Mouse (Mus musculus) myocyte (in vitro differentiated cells): ENCODE measurements around the gene Kmt2d. TPM values are rescaled to one million over a fixed set of nuclear protein-coding genes. Genes with fewer than 3 reads are reported as not detected.
A peak's percentile ranks its signal among the peaks of the same experiment; 100 is the strongest.

Experiments used
- H3K27me3 ChIP-seq: one replicate; pipeline ENCODE4 v1.6.1; 2011; ENCODE audit not compliant: control insufficient read depth, insufficient read depth, insufficient read length
- H3K36me3 ChIP-seq: one replicate; pipeline ENCODE4 v1.6.1; 2011; ENCODE audit not compliant: control insufficient read depth, insufficient read depth
- H3K4me2 ChIP-seq: one replicate; pipeline ENCODE4 v1.6.1; 2011; ENCODE audit warnings: low read depth, control low read depth
- H3K4me3 ChIP-seq: one replicate; pipeline ENCODE4 v1.5.1; 2011; ENCODE audit warnings: mild to moderate bottlenecking, control low read depth, moderate library complexity
- H3K79me2 ChIP-seq: one replicate; pipeline ENCODE4 v1.6.1; 2011; ENCODE audit not compliant: control insufficient read depth, insufficient read depth
- H3ac ChIP-seq: one replicate; pipeline ENCODE4 v1.6.1; 2011; ENCODE audit not compliant: control insufficient read depth, insufficient read length
- CEBPB ChIP-seq: IDR thresholded peaks from 2 replicates; pipeline ENCODE4 v1.6.1; 2011; ENCODE audit warnings: mild to moderate bottlenecking, moderate library complexity; ENCODE audit not compliant: poor library complexity, insufficient read depth, severe bottlenecking
- E2F4 ChIP-seq: IDR thresholded peaks from one replicate; pipeline ENCODE4 v1.6.1; 2011; ENCODE audit warnings: mild to moderate bottlenecking, control low read depth, moderate library complexity; ENCODE audit not compliant: insufficient read depth
- MAX ChIP-seq: IDR thresholded peaks from one replicate; pipeline ENCODE4 v1.6.1; 2011; ENCODE audit warnings: low read depth, mild to moderate bottlenecking, control low read depth
- MYOD1 ChIP-seq, 3 experiments: IDR thresholded peaks; one replicate each; pipeline ENCODE4 v1.6.1; 2011; ENCODE audit warnings: control low read depth in 2 of 3, low read depth in 2 of 3, mild to moderate bottlenecking in 2 of 3, moderate library complexity in 1 of 3; ENCODE audit not compliant: insufficient read length in 2 of 3, control insufficient read depth in 1 of 3
- MYOG ChIP-seq, 3 experiments: IDR thresholded peaks; one replicate each; pipeline ENCODE4 v1.6.1; 2011; ENCODE audit warnings: control low read depth in 2 of 3, low read depth in 2 of 3, mild to moderate bottlenecking in 2 of 3; ENCODE audit not compliant: insufficient read length in 2 of 3, control insufficient read depth in 1 of 3, insufficient read depth in 1 of 3
- POLR2A ChIP-seq: IDR thresholded peaks from one replicate; pipeline ENCODE4 v1.6.1; 2011; ENCODE audit warnings: low read depth, mild to moderate bottlenecking, control low read depth, moderate library complexity; ENCODE audit not compliant: insufficient read length
- POLR2AphosphoS2 ChIP-seq: IDR thresholded peaks from one replicate; pipeline ENCODE4 v1.6.1; 2011; ENCODE audit warnings: low read depth, control low read depth; ENCODE audit not compliant: insufficient read length
- REST ChIP-seq: IDR thresholded peaks from one replicate; pipeline ENCODE4 v1.6.1; 2011; ENCODE audit warnings: mild to moderate bottlenecking, control low read depth, moderate library complexity; ENCODE audit not compliant: insufficient read depth, insufficient read length
- SRF ChIP-seq: IDR thresholded peaks from one replicate; pipeline ENCODE4 v1.6.1; 2011; ENCODE audit warnings: low read depth; ENCODE audit not compliant: control insufficient read depth, insufficient read length
- TCF12 ChIP-seq: IDR thresholded peaks from one replicate; pipeline ENCODE4 v1.6.1; 2011; ENCODE audit warnings: mild to moderate bottlenecking, control low read depth; ENCODE audit not compliant: poor library complexity, insufficient read depth, severe bottlenecking
- TCF3 ChIP-seq: IDR thresholded peaks from one replicate; pipeline ENCODE4 v1.6.1; 2011; ENCODE audit warnings: low read depth, control low read depth; ENCODE audit not compliant: insufficient read length
- USF1 ChIP-seq: IDR thresholded peaks from one replicate; pipeline ENCODE4 v1.6.1; 2011; ENCODE audit warnings: low read depth, mild to moderate bottlenecking, control low read depth, moderate library complexity
- polyA plus RNA-seq: library from polyadenylated mRNA; unstranded; fragments of >200 nt; fragmentation: generic; extraction: Trizol; gene quantifications from one replicate; pipeline ENCODE4 v1.2.1, GENCODE M21; 2012; ENCODE audit warnings: missing spikeins

Kmt2d gene
- polyA plus RNA-seq, 1 experiment = 27.1 TPM

DNA sequence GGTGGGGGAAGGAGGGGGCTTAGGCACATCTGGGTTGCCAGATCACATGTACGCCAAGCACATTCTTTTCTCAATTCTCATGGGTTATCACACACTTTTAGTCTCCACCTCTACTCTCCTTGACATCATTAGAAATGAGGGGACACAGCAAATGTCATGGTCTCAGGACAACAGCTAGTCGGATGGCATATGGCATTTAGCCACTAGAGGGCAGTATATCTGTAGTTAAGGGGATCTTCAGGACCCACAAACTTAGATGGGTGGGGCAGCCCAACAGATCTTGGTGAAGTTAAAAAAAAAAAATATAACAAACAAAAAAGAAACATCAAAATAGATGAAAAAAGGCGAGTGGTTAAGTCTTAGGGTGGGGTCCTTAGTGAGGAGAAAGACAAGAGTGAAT is 6.3 kb upstream of the Kmt2d start:
- H3K4me3 ChIP-seq = no peak overlapping the region
- no peak overlapping the region for H3K4me2 ChIP-seq
- H3K36me3 ChIP-seq = no peaks in the 10 kb centered on the region
- H3K79me2 ChIP-seq = no peaks in the 10 kb centered on the region
- H3K27me3 ChIP-seq = no peaks in the 10 kb centered on the region
- no peak overlapping the region for H3ac ChIP-seq
- TF ChIP-seq MYOD1 (IDR thresholded peaks at IDR 0.05; ENCODE audit: control insufficient read depth in 1 of 3, insufficient read length in 2 of 3, low read depth in 2 of 3) (no peak), TCF3 (no peak), MYOG (IDR thresholded peaks at IDR 0.05; ENCODE audit: control insufficient read depth in 1 of 3, insufficient read depth in 1 of 3, insufficient read length in 2 of 3, low read depth in 2 of 3) (no peak), POLR2A (no peak), TCF12 (no peak), USF1 (no peak), REST (no peak), E2F4 (no peak), POLR2AphosphoS2 (no peak), MAX (no peak), CEBPB (no peak), SRF (no peak)

DNA sequence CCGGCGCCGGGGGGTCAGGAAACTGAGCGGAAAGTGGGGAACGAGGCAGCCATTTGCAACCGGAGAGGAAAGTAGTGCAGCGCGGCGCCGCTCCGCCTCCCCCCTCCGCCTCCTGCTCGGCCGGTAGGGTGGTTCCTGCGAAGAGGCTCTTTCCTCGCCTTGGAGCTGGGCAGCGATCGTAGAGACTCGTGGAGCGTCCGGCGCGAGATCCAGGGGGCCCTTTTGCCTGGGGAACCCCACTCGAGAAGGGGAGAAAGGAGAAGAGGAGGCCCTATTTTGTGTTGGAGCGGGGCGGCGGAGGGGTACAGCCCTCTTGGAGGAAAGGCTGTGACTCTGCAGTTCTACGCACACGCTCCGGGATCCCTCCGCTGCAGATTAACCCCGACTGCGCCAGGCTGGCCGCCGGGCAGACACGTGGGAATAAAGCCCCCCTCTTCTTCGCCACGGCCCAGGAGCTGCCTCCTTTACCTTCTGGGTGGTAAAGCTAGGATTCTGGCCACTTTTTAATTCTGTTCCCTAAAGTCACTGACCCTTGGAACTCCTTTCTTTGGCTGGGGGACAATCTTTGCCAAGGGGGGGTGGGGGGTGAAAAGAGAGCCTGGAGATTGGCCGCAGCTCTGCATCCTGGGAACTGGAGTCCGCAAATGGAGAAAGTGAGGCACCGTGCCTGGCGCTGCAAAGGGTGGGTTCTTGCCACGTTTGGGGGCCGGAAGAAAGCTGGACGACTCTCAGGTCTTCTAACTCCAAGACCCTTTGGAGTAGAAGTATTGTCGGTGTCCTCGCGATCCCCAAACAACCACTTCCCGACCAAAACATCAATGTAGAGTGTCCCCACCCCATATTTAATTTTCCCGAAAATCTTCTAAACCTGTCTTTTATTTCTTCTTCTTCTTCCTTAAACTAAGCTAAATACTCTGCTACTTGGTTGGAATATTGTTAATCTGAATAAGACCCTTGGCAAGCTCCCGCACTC is 1.2 kb upstream of the Kmt2d start:
- Histone ChIP-seq H3K36me3 (no peaks in the 10 kb centered on the region), H3K4me3 (peak overlapping the region; percentile 93), H3ac (peak overlapping the region; percentile 77), H3K27me3 (no peaks in the 10 kb centered on the region), H3K4me2 (peak overlapping the region; percentile 96), H3K79me2 (peaks cover 41% of the 10 kb centered on the region)
- TF ChIP-seq TCF3 = no peak
- TF ChIP-seq MAX = peak; percentile 84
- peak; percentile 43 for TF ChIP-seq USF1
- TF ChIP-seq CEBPB = no peak
- TF ChIP-seq SRF = no peak
- TF ChIP-seq TCF12 = no peak
- TF ChIP-seq POLR2A = peak; percentile 47
- TF ChIP-seq E2F4 = no peak
- TF ChIP-seq MYOD1 (IDR thresholded peaks at IDR 0.05; ENCODE audit: control insufficient read depth in 1 of 3, insufficient read length in 2 of 3, low read depth in 2 of 3) = peak in 1 of 3 experiments; percentile 59
- TF ChIP-seq POLR2AphosphoS2 = peak; percentile 77
- no peak for TF ChIP-seq REST
- peak; percentile 3 to 75 (median 49) for TF ChIP-seq MYOG (IDR thresholded peaks at IDR 0.05; ENCODE audit: control insufficient read depth in 1 of 3, insufficient read depth in 1 of 3, insufficient read length in 2 of 3, low read depth in 2 of 3)

DNA sequence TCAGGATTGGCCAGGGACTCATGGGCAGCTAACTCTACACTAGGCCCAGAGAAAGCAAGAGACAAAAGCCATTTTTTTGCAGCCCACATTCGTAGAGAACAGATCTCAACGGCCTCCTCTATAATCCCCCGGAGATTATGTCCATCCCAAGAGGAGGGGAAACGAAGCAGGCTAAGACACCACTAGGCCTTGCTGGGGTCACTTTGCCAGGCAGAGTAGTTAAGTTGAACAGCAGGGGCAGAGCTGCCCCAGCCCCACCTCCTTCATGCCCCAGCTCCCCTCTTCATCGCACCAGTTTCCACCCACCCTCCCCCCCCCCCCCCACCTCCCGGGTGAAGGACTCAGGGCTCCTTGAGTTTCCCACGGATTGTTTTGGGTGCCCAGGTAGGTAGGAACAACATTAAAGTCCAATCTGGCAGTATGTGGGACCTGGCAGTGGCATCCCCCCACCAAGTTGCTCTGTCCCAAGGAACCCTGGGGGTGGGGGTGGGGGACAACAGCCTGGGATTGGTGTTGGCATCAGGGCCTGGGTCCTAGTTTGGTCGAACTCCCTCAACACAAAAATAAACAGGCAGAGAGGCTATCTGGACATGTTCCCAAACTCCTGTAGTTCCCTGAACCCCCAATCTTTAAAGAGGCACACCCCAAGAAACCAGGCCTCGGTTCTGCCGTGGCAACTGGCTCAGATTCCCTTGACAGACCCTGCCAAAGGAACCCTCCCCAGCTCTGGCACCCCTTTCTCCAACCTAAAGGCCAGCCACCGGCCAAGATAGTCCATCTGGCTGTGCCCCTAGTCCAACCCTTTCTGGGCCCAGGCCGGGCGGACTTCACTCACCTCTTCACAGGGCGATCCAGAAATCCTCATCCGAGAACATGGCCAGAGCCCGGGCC is 580 bp downstream of the Kmt2d start:
- Histone ChIP-seq H3K36me3 (peaks cover 7% of the 10 kb centered on the region), H3ac (peak overlapping the region; percentile 77), H3K27me3 (no peaks in the 10 kb centered on the region), H3K4me2 (peak overlapping the region; percentile 100), H3K79me2 (peaks cover 58% of the 10 kb centered on the region), H3K4me3 (peak overlapping the region; percentile 93)
- TF ChIP-seq SRF = no peak
- TF ChIP-seq TCF3 = no peak
- no peak for TF ChIP-seq CEBPB
- TF ChIP-seq POLR2A = no peak
- no peak for TF ChIP-seq USF1
- no peak for TF ChIP-seq MAX
- TF ChIP-seq E2F4 = no peak

DNA sequence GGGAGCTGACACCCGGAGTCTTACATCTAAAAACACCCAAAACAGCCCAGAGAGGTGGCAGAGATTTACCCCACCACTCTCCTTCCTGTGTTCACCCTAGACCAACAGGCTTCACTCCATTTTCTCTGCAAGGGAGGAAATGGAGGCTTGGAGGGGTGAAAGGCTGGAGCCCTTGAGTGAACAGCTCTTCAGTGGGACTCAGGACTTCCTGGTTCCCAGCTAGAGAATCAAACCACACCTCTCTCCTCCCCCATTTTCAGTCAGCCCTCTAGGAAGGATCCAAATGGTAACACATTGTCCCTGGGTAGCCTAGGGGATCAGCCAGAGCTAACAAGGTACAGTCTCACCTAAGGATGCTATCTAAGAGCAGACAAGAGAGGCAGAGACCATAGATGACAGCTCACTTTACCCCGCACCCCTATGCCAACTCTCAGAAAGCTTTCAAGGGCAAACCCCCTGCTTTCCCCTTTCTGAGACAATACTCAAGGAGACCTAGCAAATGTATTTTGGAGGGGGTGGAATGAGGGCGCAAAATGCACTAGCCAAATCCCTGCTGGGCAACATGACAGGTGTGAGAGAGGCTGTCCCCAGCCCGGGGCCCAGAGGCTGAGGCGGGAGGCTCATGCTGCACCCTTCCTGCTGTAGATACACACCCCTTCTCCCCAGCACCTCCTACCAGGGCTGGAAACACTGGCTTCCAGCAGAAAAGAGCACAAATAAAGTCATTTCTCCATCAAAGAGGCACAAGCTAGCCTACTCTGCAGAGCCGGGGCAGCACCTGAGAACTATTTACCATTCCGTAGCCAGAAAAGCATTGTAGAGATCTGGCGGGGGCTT is 1.4 kb downstream of the Kmt2d start:
- Histone ChIP-seq H3ac (peak overlapping the region; percentile 77), H3K79me2 (peaks cover 58% of the 10 kb centered on the region), H3K4me2 (peak overlapping the region; percentile 100), H3K36me3 (peaks cover 15% of the 10 kb centered on the region), H3K27me3 (no peaks in the 10 kb centered on the region), H3K4me3 (peak overlapping the region; percentile 93)
- TF ChIP-seq TCF12 (no peak), CEBPB (no peak), POLR2AphosphoS2 (peak; percentile 22), REST (no peak), MYOG (IDR thresholded peaks at IDR 0.05; ENCODE audit: control insufficient read depth in 1 of 3, insufficient read depth in 1 of 3, insufficient read length in 2 of 3, low read depth in 2 of 3) (peak in 2 of 3 experiments; percentile 49 to 84), MYOD1 (IDR thresholded peaks at IDR 0.05; ENCODE audit: control insufficient read depth in 1 of 3, insufficient read length in 2 of 3, low read depth in 2 of 3) (peak in 2 of 3 experiments; percentile 70 to 86), TCF3 (no peak)
